Mouse (Mus musculus) myocyte (in vitro differentiated cells): Measurements from ENCODE around the gene Rasgef1c. TPM values are rescaled to one million over a fixed set of nuclear protein-coding genes. Genes with fewer than 3 reads are reported as not detected.

Experiments used
- H3K27me3 ChIP-seq: one replicate; pipeline ENCODE4 v1.6.1; 2011; ENCODE audit not compliant: control insufficient read depth, insufficient read depth, insufficient read length
- H3K36me3 ChIP-seq: one replicate; pipeline ENCODE4 v1.6.1; 2011; ENCODE audit not compliant: control insufficient read depth, insufficient read depth
- H3K4me2 ChIP-seq: one replicate; pipeline ENCODE4 v1.6.1; 2011; ENCODE audit warnings: low read depth, control low read depth
- H3K4me3 ChIP-seq: one replicate; pipeline ENCODE4 v1.5.1; 2011; ENCODE audit warnings: mild to moderate bottlenecking, control low read depth, moderate library complexity
- H3K79me2 ChIP-seq: one replicate; pipeline ENCODE4 v1.6.1; 2011; ENCODE audit not compliant: control insufficient read depth, insufficient read depth
- H3ac ChIP-seq: one replicate; pipeline ENCODE4 v1.6.1; 2011; ENCODE audit not compliant: control insufficient read depth, insufficient read length
- CEBPB ChIP-seq: IDR thresholded peaks from 2 replicates; pipeline ENCODE4 v1.6.1; 2011; ENCODE audit warnings: mild to moderate bottlenecking, moderate library complexity; ENCODE audit not compliant: poor library complexity, insufficient read depth, severe bottlenecking
- E2F4 ChIP-seq: IDR thresholded peaks from one replicate; pipeline ENCODE4 v1.6.1; 2011; ENCODE audit warnings: mild to moderate bottlenecking, control low read depth, moderate library complexity; ENCODE audit not compliant: insufficient read depth
- MAX ChIP-seq: IDR thresholded peaks from one replicate; pipeline ENCODE4 v1.6.1; 2011; ENCODE audit warnings: low read depth, mild to moderate bottlenecking, control low read depth
- MYOD1 ChIP-seq, 3 experiments: IDR thresholded peaks; one replicate each; pipeline ENCODE4 v1.6.1; 2011; ENCODE audit warnings: control low read depth in 2 of 3, low read depth in 2 of 3, mild to moderate bottlenecking in 2 of 3, moderate library complexity in 1 of 3; ENCODE audit not compliant: insufficient read length in 2 of 3, control insufficient read depth in 1 of 3
- MYOG ChIP-seq, 3 experiments: IDR thresholded peaks; one replicate each; pipeline ENCODE4 v1.6.1; 2011; ENCODE audit warnings: control low read depth in 2 of 3, low read depth in 2 of 3, mild to moderate bottlenecking in 2 of 3; ENCODE audit not compliant: insufficient read length in 2 of 3, control insufficient read depth in 1 of 3, insufficient read depth in 1 of 3
- POLR2A ChIP-seq: IDR thresholded peaks from one replicate; pipeline ENCODE4 v1.6.1; 2011; ENCODE audit warnings: low read depth, mild to moderate bottlenecking, control low read depth, moderate library complexity; ENCODE audit not compliant: insufficient read length
- POLR2AphosphoS2 ChIP-seq: IDR thresholded peaks from one replicate; pipeline ENCODE4 v1.6.1; 2011; ENCODE audit warnings: low read depth, control low read depth; ENCODE audit not compliant: insufficient read length
- REST ChIP-seq: IDR thresholded peaks from one replicate; pipeline ENCODE4 v1.6.1; 2011; ENCODE audit warnings: mild to moderate bottlenecking, control low read depth, moderate library complexity; ENCODE audit not compliant: insufficient read depth, insufficient read length
- SRF ChIP-seq: IDR thresholded peaks from one replicate; pipeline ENCODE4 v1.6.1; 2011; ENCODE audit warnings: low read depth; ENCODE audit not compliant: control insufficient read depth, insufficient read length
- TCF12 ChIP-seq: IDR thresholded peaks from one replicate; pipeline ENCODE4 v1.6.1; 2011; ENCODE audit warnings: mild to moderate bottlenecking, control low read depth; ENCODE audit not compliant: poor library complexity, insufficient read depth, severe bottlenecking
- TCF3 ChIP-seq: IDR thresholded peaks from one replicate; pipeline ENCODE4 v1.6.1; 2011; ENCODE audit warnings: low read depth, control low read depth; ENCODE audit not compliant: insufficient read length
- USF1 ChIP-seq: IDR thresholded peaks from one replicate; pipeline ENCODE4 v1.6.1; 2011; ENCODE audit warnings: low read depth, mild to moderate bottlenecking, control low read depth, moderate library complexity
- polyA plus RNA-seq: library from polyadenylated mRNA; unstranded; fragments of >200 nt; fragmentation: generic; extraction: Trizol; gene quantifications from one replicate; pipeline ENCODE4 v1.2.1, GENCODE M21; 2012; ENCODE audit warnings: missing spikeins

Rasgef1c gene
- not detected for polyA plus RNA-seq

GRCm38 (mm10) chr11:49901659-49902458, at the start of gene Rasgef1c:
Gene Rasgef1c (plus strand): TSS chr11:49901835.
- no peaks in the 10 kb centered on the region for H3K36me3 ChIP-seq
- no peak for TF ChIP-seq USF1
- no peak for TF ChIP-seq CEBPB
- no peak for TF ChIP-seq MYOD1 (IDR thresholded peaks at IDR 0.05; ENCODE audit: control insufficient read depth in 1 of 3, insufficient read length in 2 of 3, low read depth in 2 of 3)
- no peak for TF ChIP-seq POLR2AphosphoS2
- no peak for TF ChIP-seq MYOG (IDR thresholded peaks at IDR 0.05; ENCODE audit: control insufficient read depth in 1 of 3, insufficient read depth in 1 of 3, insufficient read length in 2 of 3, low read depth in 2 of 3)
- no peak for TF ChIP-seq REST
- no peak for TF ChIP-seq POLR2A
- TF ChIP-seq E2F4 = no peak
- no peak within 1 kb of the TSS for H3K4me2 ChIP-seq
- peaks cover 21% of the 10 kb centered on the region for H3K27me3 ChIP-seq
- H3ac ChIP-seq = no peak within 1 kb of the TSS
- no peaks in the 10 kb centered on the region for H3K79me2 ChIP-seq
- no peak within 1 kb of the TSS for H3K4me3 ChIP-seq

GRCm38 (mm10) chr11:49855144-49855543, 46.5 kb upstream of the Rasgef1c start:
- no peaks in the 10 kb centered on the region for H3K27me3 ChIP-seq
- H3K36me3 ChIP-seq = peaks cover 7% of the 10 kb centered on the region
- H3K79me2 ChIP-seq = no peaks in the 10 kb centered on the region
- TF ChIP-seq MYOD1 (IDR thresholded peaks at IDR 0.05; ENCODE audit: control insufficient read depth in 1 of 3, insufficient read length in 2 of 3, low read depth in 2 of 3) (no peak), E2F4 (no peak), POLR2A (no peak), REST (no peak), USF1 (no peak), MAX (no peak), CEBPB (no peak)
- no peak overlapping the region for H3ac ChIP-seq
- H3K4me2 ChIP-seq = no peak overlapping the region
- H3K4me3 ChIP-seq = no peak overlapping the region

DNA sequence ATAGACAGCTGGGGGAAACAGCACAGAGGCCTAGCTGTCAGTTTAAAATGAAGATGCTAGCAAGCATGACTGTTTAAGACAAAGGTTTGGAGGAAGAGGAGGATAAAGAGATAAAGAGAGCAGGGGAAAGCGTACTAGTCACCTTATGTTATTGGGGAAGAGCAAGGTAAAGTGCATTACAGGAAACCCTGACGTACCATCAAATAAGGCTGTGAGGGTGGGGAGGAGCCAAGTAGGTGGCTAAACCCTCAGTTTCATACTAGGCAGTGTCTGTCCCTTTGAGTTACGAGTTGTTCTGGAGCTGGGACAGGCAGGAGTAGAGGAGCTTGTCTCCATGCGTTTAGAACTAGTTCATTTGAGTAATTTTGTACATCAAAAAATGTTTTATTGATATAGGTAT, 40.5 kb upstream of the Rasgef1c start:
- Histone ChIP-seq H3K27me3 (no peaks in the 10 kb centered on the region), H3K4me3 (no peak overlapping the region), H3K4me2 (no peak overlapping the region), H3K79me2 (no peaks in the 10 kb centered on the region), H3ac (no peak overlapping the region), H3K36me3 (no peaks in the 10 kb centered on the region)
- no peak for TF ChIP-seq MAX
- no peak for TF ChIP-seq POLR2AphosphoS2
- TF ChIP-seq CEBPB = no peak
- TF ChIP-seq REST = no peak
- TF ChIP-seq POLR2A = no peak

GRCm38 (mm10) chr11:49863926-49864325, 37.7 kb upstream of the Rasgef1c start:
- no peak for TF ChIP-seq E2F4
- TF ChIP-seq POLR2AphosphoS2 = no peak
- no peak for TF ChIP-seq TCF3
- no peak for TF ChIP-seq MYOD1 (IDR thresholded peaks at IDR 0.05; ENCODE audit: control insufficient read depth in 1 of 3, insufficient read length in 2 of 3, low read depth in 2 of 3)
- TF ChIP-seq TCF12 = no peak
- no peak for TF ChIP-seq SRF
- TF ChIP-seq MAX = no peak
- no peak for TF ChIP-seq MYOG (IDR thresholded peaks at IDR 0.05; ENCODE audit: control insufficient read depth in 1 of 3, insufficient read depth in 1 of 3, insufficient read length in 2 of 3, low read depth in 2 of 3)
- TF ChIP-seq CEBPB = no peak
- TF ChIP-seq POLR2A = no peak
- TF ChIP-seq USF1 = no peak
- no peak for TF ChIP-seq REST
- H3K79me2 ChIP-seq = no peaks in the 10 kb centered on the region
- no peak overlapping the region for H3ac ChIP-seq

GRCm38 (mm10) chr11:49867320-49867719, 34.3 kb upstream of the Rasgef1c start:
- H3ac ChIP-seq = no peak overlapping the region
- no peak overlapping the region for H3K4me3 ChIP-seq
- H3K27me3 ChIP-seq = no peaks in the 10 kb centered on the region
- TF ChIP-seq MAX (no peak), CEBPB (no peak), TCF12 (no peak), USF1 (no peak), POLR2AphosphoS2 (no peak), MYOG (IDR thresholded peaks at IDR 0.05; ENCODE audit: control insufficient read depth in 1 of 3, insufficient read depth in 1 of 3, insufficient read length in 2 of 3, low read depth in 2 of 3) (no peak), REST (no peak), POLR2A (no peak), SRF (no peak), MYOD1 (IDR thresholded peaks at IDR 0.05; ENCODE audit: control insufficient read depth in 1 of 3, insufficient read length in 2 of 3, low read depth in 2 of 3) (no peak), TCF3 (no peak), E2F4 (no peak)
- no peaks in the 10 kb centered on the region for H3K36me3 ChIP-seq
- H3K4me2 ChIP-seq = no peak overlapping the region
- H3K79me2 ChIP-seq = no peaks in the 10 kb centered on the region

More at GRCm38 (mm10) chr11:49863926-49864325, 37.7 kb upstream of the Rasgef1c start:
- Histone ChIP-seq H3K36me3 (no peaks in the 10 kb centered on the region), H3K4me2 (no peak overlapping the region), H3K27me3 (no peaks in the 10 kb centered on the region), H3K4me3 (no peak overlapping the region)
